Mouse (Mus musculus) forebrain, postnatal 0 days (tissue): ENCODE data around the gene Fgd3. TPM values are rescaled to one million over a fixed set of nuclear protein-coding genes. Genes with fewer than 3 reads are reported as not detected.

Source experiments
- ATAC-seq: fragments of 200-750 bp; cut with Nextera tagmentation; 2 replicates; pipeline ENCODE4 v1.8.0; 2017; ENCODE audit warnings: mild to moderate bottlenecking, moderate library complexity
- DNase-seq: peaks from one replicate; pipeline ENCODE4 v3.0.0-alpha.2; 2015
- H3K27ac ChIP-seq: fragments of 300-500 bp; sonication (generic); 2 replicates; pipeline ENCODE4 v1.5.1; 2014; ENCODE audit warnings: low read depth, mild to moderate bottlenecking, antibody characterized with exemption, low read length, moderate library complexity, mixed read lengths
- H3K27me3 ChIP-seq: fragments of 300-500 bp; sonication (generic); 2 replicates; pipeline ENCODE4 v1.6.1; 2014; ENCODE audit warnings: mild to moderate bottlenecking, low read length, mixed read lengths; ENCODE audit not compliant: insufficient read depth
- H3K36me3 ChIP-seq: fragments of 300-500 bp; sonication (generic); 2 replicates; pipeline ENCODE4 v1.6.1; 2014; ENCODE audit warnings: mild to moderate bottlenecking, moderate library complexity; ENCODE audit not compliant: insufficient read depth
- H3K4me1 ChIP-seq: fragments of 300-500 bp; sonication (generic); 2 replicates; pipeline ENCODE4 v1.6.1; 2014; ENCODE audit warnings: antibody characterized with exemption; ENCODE audit not compliant: insufficient read depth
- H3K4me2 ChIP-seq: fragments of 300-500 bp; sonication (generic); 2 replicates; pipeline ENCODE4 v1.6.1; 2014; ENCODE audit warnings: low read depth, mild to moderate bottlenecking, moderate library complexity
- H3K4me3 ChIP-seq: fragments of 300-500 bp; sonication (generic); 2 replicates; pipeline ENCODE4 v1.5.1; 2014; ENCODE audit warnings: low read depth, low read length, mixed read lengths
- H3K9ac ChIP-seq: fragments of 300-500 bp; sonication (generic); 2 replicates; pipeline ENCODE4 v1.6.1; 2014; ENCODE audit warnings: mild to moderate bottlenecking
- H3K9me3 ChIP-seq: fragments of 300-500 bp; sonication (generic); 2 replicates; pipeline ENCODE4 v1.6.1; 2016; ENCODE audit warnings: low read length
- CTCF ChIP-seq: sonication (generic); IDR thresholded peaks from 2 replicates; pipeline ENCODE4 v1.5.1; 2016; ENCODE audit warnings: antibody characterized with exemption, control low read depth, low read depth
- WGBS: fragments of 180-500 bp; shearing (Covaris S2); extraction: QIAGEN DNeasy Blood & Tissue Kit; methylation state at CpG from one replicate; pipeline ENCODE4 v1.1.7; 2014; 5-methylcytosine and 5-hydroxymethylcytosine counted together
- polyA plus RNA-seq: library from polyadenylated mRNA; unstranded; fragments of >200 nt; fragmentation: Nextera tagmentation; extraction: Ambion mirVana; gene quantifications from 2 replicates; pipeline ENCODE4 v1.2.1, GENCODE M21; 2015
- total RNA-seq: library from RNA; depleted of rRNA; stranded (reverse); fragments of >200 nt; gene quantifications from 2 replicates; pipeline ENCODE4 v1.2.3, GENCODE M21; 2014

The Fgd3 gene
- total and polyA plus RNA-seq, 2 experiments from 2014 or later, result 2.8 to 14.0 TPM

GRCm38 (mm10) chr13:49307311-49307969, 12.7 kb downstream of the Fgd3 start:
- H3K9me3 ChIP-seq, result no peaks in the 10 kb centered on the region
- H3K27me3 ChIP-seq, result no peaks in the 10 kb centered on the region
- no peak overlapping the region for H3K27ac ChIP-seq
- peak; percentile 48 for ATAC-seq
- DNase-seq, result no peak
- H3K4me2 ChIP-seq, result no peak overlapping the region
- no peaks in the 10 kb centered on the region for H3K4me1 ChIP-seq
- H3K4me3 ChIP-seq, result no peak overlapping the region
- no peak for TF ChIP-seq CTCF
- no peak overlapping the region for H3K9ac ChIP-seq
- no peaks in the 10 kb centered on the region; the same call in 1 of the 2 replicates for H3K36me3 ChIP-seq
- WGBS, result 47% methylated on average over 10 of the region's 10 CpGs

GRCm38 (mm10) chr13:49306771-49307310, 13.3 kb downstream of the Fgd3 start:
- no peak overlapping the region for H3K9ac ChIP-seq
- ATAC-seq (no peak), DNase-seq (no peak)
- H3K4me1 ChIP-seq, result no peaks in the 10 kb centered on the region
- no peak overlapping the region for H3K4me3 ChIP-seq
- no peak for TF ChIP-seq CTCF
- H3K9me3 ChIP-seq, result no peaks in the 10 kb centered on the region
- no peak overlapping the region for H3K27ac ChIP-seq
- H3K4me2 ChIP-seq, result no peak overlapping the region
- H3K27me3 ChIP-seq, result no peaks in the 10 kb centered on the region
- 73% methylated on average over 7 of the region's 7 CpGs for WGBS
- no peaks in the 10 kb centered on the region; the same call in 1 of the 2 replicates for H3K36me3 ChIP-seq

GRCm38 (mm10) chr13:49300771-49301170, 19.3 kb downstream of the Fgd3 start:
- H3K9me3 ChIP-seq, result no peaks in the 10 kb centered on the region
- DNase-seq (no peak), ATAC-seq (no peak)
- no peak overlapping the region for H3K27ac ChIP-seq
- no peaks in the 10 kb centered on the region for H3K4me1 ChIP-seq
- no peak overlapping the region for H3K4me3 ChIP-seq
- 90% methylated on average over 1 of the region's 1 CpGs for WGBS
- no peak for TF ChIP-seq CTCF
- no peak overlapping the region for H3K4me2 ChIP-seq
- H3K36me3 ChIP-seq, result peaks cover 14% of the 10 kb centered on the region
- H3K27me3 ChIP-seq, result no peaks in the 10 kb centered on the region
- H3K9ac ChIP-seq, result no peak overlapping the region

GRCm38 (mm10) chr13:49298514-49299381, 21.4 kb downstream of the Fgd3 start:
- ATAC-seq (no peak), DNase-seq (no peak)
- WGBS, result 89% methylated on average over 14 of the region's 14 CpGs
- Histone ChIP-seq H3K36me3 (peaks cover 14% of the 10 kb centered on the region), H3K4me2 (no peak overlapping the region), H3K9ac (no peak overlapping the region), H3K27ac (no peak overlapping the region), H3K9me3 (no peaks in the 10 kb centered on the region), H3K27me3 (no peaks in the 10 kb centered on the region), H3K4me1 (no peaks in the 10 kb centered on the region), H3K4me3 (no peak overlapping the region)
- no peak for TF ChIP-seq CTCF

GRCm38 (mm10) chr13:49296270-49296669, 23.8 kb downstream of the Fgd3 start:
- H3K4me2 ChIP-seq, result no peak overlapping the region
- ATAC-seq (no peak), DNase-seq (no peak)
- no peak overlapping the region for H3K4me3 ChIP-seq
- peaks cover 17% of the 10 kb centered on the region for H3K36me3 ChIP-seq
- no peaks in the 10 kb centered on the region for H3K27me3 ChIP-seq
- TF ChIP-seq CTCF, result no peak
- no peaks in the 10 kb centered on the region for H3K9me3 ChIP-seq
- 83% methylated on average over 7 of the region's 7 CpGs for WGBS
- no peak overlapping the region for H3K27ac ChIP-seq
- no peaks in the 10 kb centered on the region for H3K4me1 ChIP-seq
- H3K9ac ChIP-seq, result no peak overlapping the region

- no peaks in the 10 kb centered on the region for H3K4me1 ChIP-seq
- no peak overlapping the region for H3K4me2 ChIP-seq
- 89% methylated on average over 9 of the region's 9 CpGs for WGBS
- H3K4me3 ChIP-seq, result no peak overlapping the region
- no peak for TF ChIP-seq CTCF
- no peak for DNase-seq
- ATAC-seq, result no peak
- no peaks in the 10 kb centered on the region for H3K27me3 ChIP-seq
- no peak overlapping the region for H3K27ac ChIP-seq
- peaks cover 21% of the 10 kb centered on the region for H3K36me3 ChIP-seq
- no peaks in the 10 kb centered on the region for H3K9me3 ChIP-seq
- no peak overlapping the region for H3K9ac ChIP-seq
Observed at GRCm38 (mm10) chr13:49294108-49294507, 26.0 kb downstream of the Fgd3 start.

- whole genome bisulfite sequencing, result 94% methylated on average over 6 of the region's 6 CpGs
- Histone ChIP-seq H3K27me3 (no peaks in the 10 kb centered on the region), H3K4me3 (no peak overlapping the region), H3K4me2 (no peak overlapping the region), H3K27ac (no peak overlapping the region), H3K9ac (no peak overlapping the region), H3K4me1 (no peaks in the 10 kb centered on the region), H3K9me3 (no peaks in the 10 kb centered on the region), H3K36me3 (peaks cover 35% of the 10 kb centered on the region)
- TF ChIP-seq CTCF, result no peak
- ATAC-seq (no peak), DNase-seq (no peak)
Observed at GRCm38 (mm10) chr13:49291949-49292348, 28.2 kb downstream of the Fgd3 start.
